Mouse (Mus musculus): Measurements from ENCODE around the gene Stk11. TPM values are rescaled to one million over a fixed set of nuclear protein-coding genes. Genes with fewer than 3 reads are reported as not detected.

Stk11 gene
- polyA plus RNA-seq, 1 experiment from 2014 or later: 11.7 TPM

DNA sequence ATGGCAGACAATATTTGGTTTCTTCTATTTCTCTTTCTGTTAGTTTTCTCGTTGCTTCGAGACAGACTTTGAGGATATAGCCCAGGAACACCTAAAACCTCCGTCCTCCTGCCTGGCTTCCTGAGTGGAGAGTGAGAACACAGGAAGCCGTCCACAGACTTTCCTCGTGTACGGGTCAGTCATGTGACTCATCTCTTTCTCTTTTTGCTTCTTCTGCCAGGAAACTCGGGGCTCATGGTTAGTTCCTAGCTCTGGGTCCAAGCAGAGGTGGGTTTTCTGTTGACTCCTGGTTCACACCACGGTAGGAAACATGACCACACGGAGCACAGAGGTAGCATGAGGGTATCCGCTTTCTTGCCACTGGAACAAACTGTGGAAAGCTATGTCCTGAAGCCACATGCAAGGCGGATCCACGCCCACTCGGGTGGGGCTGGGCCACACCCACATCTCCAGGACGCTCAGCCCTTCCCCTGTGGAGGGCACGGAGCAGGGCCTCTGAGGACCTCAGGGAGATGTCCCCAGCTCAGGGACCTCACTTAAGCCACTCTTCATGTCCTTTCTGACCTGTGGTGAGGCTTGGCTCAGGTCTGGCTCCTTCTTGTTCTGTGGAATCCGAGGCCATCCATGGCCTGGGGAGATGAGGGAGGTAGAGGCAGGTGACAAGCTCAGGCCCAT lies 35.1 kb upstream of the Stk11 start:
- Histone ChIP-seq H3K27ac (ENCODE audit: low read depth, low read length) (no peak overlapping the region; the same call in 1 of the 2 replicates), H3K9me3 (ENCODE audit: control insufficient read depth) (no peaks in the 10 kb centered on the region), H3K4me2 (replicated peaks; ENCODE audit: low read depth) (no peak overlapping the region), H3K9ac (ENCODE audit: low read depth, low read length) (no peak overlapping the region), H3K36me3 (ENCODE audit: control insufficient read depth, insufficient read depth) (peaks cover 76% of the 10 kb centered on the region), H3K27me3 (replicated peaks; ENCODE audit: control insufficient read depth, insufficient read depth, low read length) (no peaks in the 10 kb centered on the region), H3K4me1 (replicated peaks; ENCODE audit: control insufficient read depth, insufficient read depth, low read length) (no peaks in the 10 kb centered on the region), H3K4me3 (ENCODE audit: low read depth, low read length) (no peak overlapping the region)
- TF ChIP-seq CTCF (IDR thresholded peaks at IDR 0.05; ENCODE audit: low read depth): no peak
- no peak for ATAC-seq
- 59% methylated on average over 16 of the region's 16 CpGs for WGBS

- Histone ChIP-seq H3K4me2 (replicated peaks; ENCODE audit: low read depth) (no peak overlapping the region), H3K36me3 (ENCODE audit: control insufficient read depth, insufficient read depth) (peaks cover 77% of the 10 kb centered on the region), H3K27me3 (replicated peaks; ENCODE audit: control insufficient read depth, insufficient read depth, low read length) (no peaks in the 10 kb centered on the region), H3K27ac (ENCODE audit: low read depth, low read length) (no peak overlapping the region), H3K4me1 (replicated peaks; ENCODE audit: control insufficient read depth, insufficient read depth, low read length) (no peaks in the 10 kb centered on the region), H3K4me3 (ENCODE audit: low read depth, low read length) (no peak overlapping the region), H3K9ac (ENCODE audit: low read depth, low read length) (no peak overlapping the region), H3K9me3 (ENCODE audit: control insufficient read depth) (no peaks in the 10 kb centered on the region)
- TF ChIP-seq CTCF (IDR thresholded peaks at IDR 0.05; ENCODE audit: low read depth): 0 out of 2 replicates have a peak, but pooled peaks have one; percentile 15
- 69% methylated on average over 3 of the region's 3 CpGs for WGBS
- no peak for ATAC-seq
Observed at GRCm38 (mm10) chr10:80081075-80081474, 34.5 kb upstream of the Stk11 start.

DNA sequence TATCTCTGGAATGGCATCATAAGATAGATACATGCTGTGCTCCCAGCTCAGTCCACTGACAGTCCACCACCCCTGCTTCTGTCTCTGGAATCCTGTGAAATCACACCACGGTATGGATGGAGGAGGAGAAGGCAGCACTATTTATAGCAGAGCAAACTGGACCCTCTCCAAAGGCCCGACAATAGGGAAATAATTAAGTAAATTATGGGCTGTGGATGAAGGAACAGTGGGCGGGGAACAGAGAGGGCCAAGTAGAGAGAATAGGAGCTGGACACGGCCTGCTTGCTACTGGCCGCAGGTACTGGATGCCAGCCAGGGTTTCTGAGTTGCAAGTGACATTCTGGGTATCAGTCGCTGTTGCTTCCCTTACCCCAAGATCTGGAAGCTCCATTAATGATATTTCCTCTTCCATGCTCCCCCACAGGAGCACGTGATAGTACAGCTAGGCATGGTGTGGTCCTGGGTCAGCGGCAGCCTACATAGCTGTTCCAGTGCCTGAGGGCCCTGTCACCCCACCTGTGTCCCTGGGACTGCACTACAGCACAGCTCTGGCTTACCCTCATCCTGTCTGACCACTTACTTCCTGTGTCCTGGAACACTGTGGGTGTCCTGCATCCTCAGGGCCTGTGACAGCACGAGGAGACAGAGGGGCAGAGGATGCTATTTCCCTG lies 30.7 kb upstream of the Stk11 start:
- Histone ChIP-seq H3K27ac (ENCODE audit: low read depth, low read length) (no peak overlapping the region), H3K36me3 (ENCODE audit: control insufficient read depth, insufficient read depth) (peaks cover 64% of the 10 kb centered on the region), H3K9ac (ENCODE audit: low read depth, low read length) (no peak overlapping the region), H3K27me3 (replicated peaks; ENCODE audit: control insufficient read depth, insufficient read depth, low read length) (no peaks in the 10 kb centered on the region), H3K4me1 (replicated peaks; ENCODE audit: control insufficient read depth, insufficient read depth, low read length) (no peaks in the 10 kb centered on the region), H3K4me2 (replicated peaks; ENCODE audit: low read depth) (no peak overlapping the region), H3K9me3 (ENCODE audit: control insufficient read depth) (no peaks in the 10 kb centered on the region), H3K4me3 (ENCODE audit: low read depth, low read length) (no peak overlapping the region)
- ATAC-seq: no peak
- WGBS: 54% methylated on average over 9 of the region's 9 CpGs
- no peak for TF ChIP-seq CTCF (IDR thresholded peaks at IDR 0.05; ENCODE audit: low read depth)

DNA sequence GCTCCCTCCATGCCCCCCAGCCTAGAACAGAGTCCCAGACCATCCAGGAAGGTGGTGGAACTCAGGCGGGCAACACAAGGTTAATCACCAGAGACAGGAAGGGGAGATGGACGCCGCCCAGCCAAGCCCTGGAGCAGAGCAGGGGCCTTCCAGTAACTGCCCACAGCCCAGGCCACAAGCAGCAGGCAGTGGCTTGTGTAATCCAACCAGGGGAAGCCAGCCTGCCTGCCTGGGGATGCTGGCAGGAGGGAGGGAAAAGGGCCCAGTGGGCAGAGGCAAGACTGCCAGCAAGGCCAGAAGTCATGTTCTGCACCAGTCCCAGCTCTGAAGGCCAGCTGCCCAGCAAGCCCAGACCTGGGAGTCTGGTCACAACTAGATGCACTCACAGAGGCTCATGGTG lies 28.8 kb upstream of the Stk11 start:
- no peak for ATAC-seq
- TF ChIP-seq CTCF (IDR thresholded peaks at IDR 0.05; ENCODE audit: low read depth): no peak
- Histone ChIP-seq H3K9ac (ENCODE audit: low read depth, low read length) (no peak overlapping the region), H3K36me3 (ENCODE audit: control insufficient read depth, insufficient read depth) (peaks cover 50% of the 10 kb centered on the region), H3K4me3 (ENCODE audit: low read depth, low read length) (no peak overlapping the region), H3K4me1 (replicated peaks; ENCODE audit: control insufficient read depth, insufficient read depth, low read length) (no peaks in the 10 kb centered on the region), H3K4me2 (replicated peaks; ENCODE audit: low read depth) (no peak overlapping the region), H3K27ac (ENCODE audit: low read depth, low read length) (no peak overlapping the region), H3K27me3 (replicated peaks; ENCODE audit: control insufficient read depth, insufficient read depth, low read length) (no peaks in the 10 kb centered on the region), H3K9me3 (ENCODE audit: control insufficient read depth) (no peaks in the 10 kb centered on the region)
- WGBS: 78% methylated on average over 3 of the region's 3 CpGs

DNA sequence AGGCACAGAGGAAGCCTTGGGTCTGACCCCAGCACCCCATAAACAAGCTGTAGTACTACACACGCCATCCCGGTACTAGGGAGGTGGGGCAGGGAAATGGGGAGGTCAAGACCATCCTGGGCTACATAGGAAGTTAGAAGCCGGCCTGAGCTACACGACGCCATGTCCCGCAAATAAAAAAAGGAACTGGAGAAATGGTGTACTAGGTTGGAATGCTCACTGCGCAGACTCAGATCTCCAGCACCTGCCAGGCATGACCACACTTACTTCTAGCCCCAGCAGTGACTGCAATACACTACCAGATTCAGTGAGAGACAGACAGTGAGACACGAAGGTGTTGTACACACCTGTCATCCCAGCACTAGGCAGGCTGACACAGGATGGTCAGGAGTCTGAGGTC lies 28.1 kb upstream of the Stk11 start:
- no peak for ATAC-seq
- Histone ChIP-seq H3K27me3 (replicated peaks; ENCODE audit: control insufficient read depth, insufficient read depth, low read length) (no peaks in the 10 kb centered on the region), H3K4me1 (replicated peaks; ENCODE audit: control insufficient read depth, insufficient read depth, low read length) (no peaks in the 10 kb centered on the region), H3K4me2 (replicated peaks; ENCODE audit: low read depth) (no peak overlapping the region), H3K9me3 (ENCODE audit: control insufficient read depth) (no peaks in the 10 kb centered on the region), H3K4me3 (ENCODE audit: low read depth, low read length) (no peak overlapping the region), H3K27ac (ENCODE audit: low read depth, low read length) (no peak overlapping the region), H3K9ac (ENCODE audit: low read depth, low read length) (no peak overlapping the region), H3K36me3 (ENCODE audit: control insufficient read depth, insufficient read depth) (peaks cover 44% of the 10 kb centered on the region)
- TF ChIP-seq CTCF (IDR thresholded peaks at IDR 0.05; ENCODE audit: low read depth): no peak
- 83% methylated on average over 8 of the region's 8 CpGs for WGBS

DNA sequence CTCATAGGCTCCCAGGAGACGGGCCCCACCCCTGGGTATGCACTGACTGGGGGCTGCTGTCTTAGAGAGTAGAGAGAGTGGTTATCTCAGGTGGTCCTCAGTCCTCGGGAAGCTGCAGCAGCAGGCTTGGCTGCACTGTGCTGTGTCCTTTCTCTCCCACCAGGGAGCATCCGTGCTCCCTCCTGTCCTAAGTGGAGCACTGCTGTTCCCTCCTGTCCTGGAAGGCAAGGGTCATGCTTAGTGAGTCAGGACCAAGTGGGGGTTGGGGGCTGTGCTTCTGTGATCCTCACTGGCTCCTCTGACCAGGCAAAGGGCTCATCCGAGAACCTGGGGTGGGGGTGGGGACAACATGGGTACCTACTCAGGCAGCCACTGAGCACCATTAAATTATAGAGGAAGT lies 26.5 kb upstream of the Stk11 start:
- WGBS: 53% methylated on average over 4 of the region's 4 CpGs
- H3K27me3 ChIP-seq (replicated peaks; ENCODE audit: control insufficient read depth, insufficient read depth, low read length): no peaks in the 10 kb centered on the region
- TF ChIP-seq CTCF (IDR thresholded peaks at IDR 0.05; ENCODE audit: low read depth): peak; percentile 52
- no peak overlapping the region for H3K9ac ChIP-seq (ENCODE audit: low read depth, low read length)
- no peak overlapping the region for H3K4me3 ChIP-seq (ENCODE audit: low read depth, low read length)
- H3K9me3 ChIP-seq (ENCODE audit: control insufficient read depth): no peaks in the 10 kb centered on the region
- H3K36me3 ChIP-seq (ENCODE audit: control insufficient read depth, insufficient read depth): peaks cover 31% of the 10 kb centered on the region
- no peaks in the 10 kb centered on the region for H3K4me1 ChIP-seq (replicated peaks; ENCODE audit: control insufficient read depth, insufficient read depth, low read length)
- no peak overlapping the region for H3K4me2 ChIP-seq (replicated peaks; ENCODE audit: low read depth)
- no peak overlapping the region for H3K27ac ChIP-seq (ENCODE audit: low read depth, low read length)
- ATAC-seq: peak; percentile 23
